Mouse (Mus musculus) liver, postnatal 0 days (tissue): ENCODE measurements at regions not wholly inside any gene's neighbourhood (a gene's known extent, or its start where the extent isn't known, plus 50 kb on each side); places are given as distances from the start of the nearest gene placed in this dataset.

ENCODE experiments used
- CTCF ChIP-seq: sonication (generic); IDR thresholded peaks from 2 replicates; pipeline ENCODE4 v1.5.1; 2016; ENCODE audit warnings: antibody characterized with exemption, low read depth
- EP300 ChIP-seq: IDR thresholded peaks from 2 replicates; pipeline ENCODE4 v1.6.1; 2016; ENCODE audit warnings: antibody characterized with exemption, low read depth, mild to moderate bottlenecking

DNA sequence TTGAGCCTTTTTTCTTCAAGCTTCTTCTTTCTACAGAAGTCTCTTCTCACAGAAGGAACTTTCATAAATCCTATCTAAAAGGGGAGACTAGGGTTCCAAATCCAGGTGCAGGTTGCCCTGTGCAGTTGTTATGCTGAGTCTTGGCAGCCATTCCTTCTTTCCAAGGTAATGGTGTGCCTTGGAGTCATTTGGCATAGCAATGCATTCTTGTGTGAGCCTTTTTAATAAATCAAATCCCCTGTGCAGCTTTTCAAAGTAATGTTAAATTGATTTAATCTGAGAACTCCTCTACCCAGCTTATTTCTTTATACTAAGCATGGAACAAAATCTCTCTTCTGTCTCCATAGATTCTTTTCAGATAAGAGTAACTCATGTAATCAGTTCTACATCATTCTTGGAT lies 774.9 kb upstream of the Impad1 start:
- TF ChIP-seq CTCF (no peak), EP300 (no peak)
